Mouse (Mus musculus): ENCODE measurements around the gene Ccdc73.

DNA sequence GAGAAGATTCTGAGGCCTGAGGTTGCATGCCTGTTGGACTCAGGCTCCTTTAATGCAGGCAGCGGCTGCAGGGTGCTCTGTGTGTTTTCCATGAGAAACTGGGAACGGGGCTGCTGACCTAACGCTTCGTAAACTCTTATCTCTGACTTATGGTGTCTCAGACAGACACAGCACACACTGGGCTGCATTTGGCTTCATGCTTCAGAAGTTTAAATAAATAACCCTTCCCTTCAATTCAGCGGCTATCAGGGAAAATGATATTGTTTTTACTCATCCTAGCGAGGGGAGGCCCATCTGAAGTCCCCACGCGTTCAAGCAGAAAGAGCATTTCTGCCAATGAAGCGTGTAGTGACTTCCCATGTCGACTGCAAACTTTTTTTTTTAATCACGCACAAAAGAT, 168.4 kb downstream of the Ccdc73 start:
- TF ChIP-seq CTCF (IDR thresholded peaks at IDR 0.05; ENCODE audit: extremely low read depth, insufficient read length, insufficient replicate concordance, low read depth, low read length) (no peak), POLR2A (IDR thresholded peaks at IDR 0.05; ENCODE audit: low read depth, low read length) (no peak)

Data from small intestine, adult 2 months (tissue).